Mouse (Mus musculus): Measurements from ENCODE around the gene Slc44a5. TPM values are rescaled to one million over a fixed set of nuclear protein-coding genes. Genes with fewer than 3 reads are reported as not detected.

Gene Slc44a5
- polyA plus RNA-seq (2014; fragmentation: Illumina TruSeq; extraction: RNeasy Lipid Tissue Mini Kit (QIAGEN cat#74804); ENCODE audit: low read depth, low replicate concordance), result not detected

GRCm38 (mm10) chr3:153973171-153973948 is at the start of gene Slc44a5:
Gene Slc44a5 (plus strand): TSS chr3:153973436.

GRCm38 (mm10) chr3:153944335-153944990 is 28.8 kb upstream of the Slc44a5 start, which contains the start of gene Acadm:
Gene Acadm (minus strand): TSS chr3:153944632.

Other genes starting within 250 kb of the Slc44a5 start
- gene St6galnac3, start 248.3 kb upstream of the Slc44a5 start, polyA plus RNA-seq (2014; fragmentation: Illumina TruSeq; extraction: RNeasy Lipid Tissue Mini Kit (QIAGEN cat#74804); ENCODE audit: low read depth, low replicate concordance), result 6.1 TPM
- gene Asb17, start 129.2 kb upstream of the Slc44a5 start, polyA plus RNA-seq (2014; fragmentation: Illumina TruSeq; extraction: RNeasy Lipid Tissue Mini Kit (QIAGEN cat#74804); ENCODE audit: low read depth, low replicate concordance), result not detected
- not detected for gene Msh4, start 67.3 kb upstream of the Slc44a5 start, polyA plus RNA-seq (2014; fragmentation: Illumina TruSeq; extraction: RNeasy Lipid Tissue Mini Kit (QIAGEN cat#74804); ENCODE audit: low read depth, low replicate concordance)
- 102 TPM for gene Rabggtb, start 60.4 kb upstream of the Slc44a5 start, polyA plus RNA-seq (2014; fragmentation: Illumina TruSeq; extraction: RNeasy Lipid Tissue Mini Kit (QIAGEN cat#74804); ENCODE audit: low read depth, low replicate concordance)
- gene Acadm, start 28.8 kb upstream of the Slc44a5 start, polyA plus RNA-seq (2014; fragmentation: Illumina TruSeq; extraction: RNeasy Lipid Tissue Mini Kit (QIAGEN cat#74804); ENCODE audit: low read depth, low replicate concordance), result 1,283 TPM